Mouse (Mus musculus) embryonic fibroblast, embryonic 13.5 days (primary cell): Measurements from ENCODE around the gene Tbxa2r.

ENCODE experiments used
- CTCF ChIP-seq: IDR thresholded peaks from 2 replicates; pipeline ENCODE4 v1.5.1; 2011; ENCODE audit warnings: mild to moderate bottlenecking, control low read depth, low read length, moderate library complexity, borderline replicate concordance; ENCODE audit not compliant: insufficient read depth
- POLR2A ChIP-seq: IDR thresholded peaks from 2 replicates; pipeline ENCODE4 v1.6.1; 2011; ENCODE audit warnings: low read depth, mild to moderate bottlenecking, control low read depth, low read length, moderate library complexity

DNA sequence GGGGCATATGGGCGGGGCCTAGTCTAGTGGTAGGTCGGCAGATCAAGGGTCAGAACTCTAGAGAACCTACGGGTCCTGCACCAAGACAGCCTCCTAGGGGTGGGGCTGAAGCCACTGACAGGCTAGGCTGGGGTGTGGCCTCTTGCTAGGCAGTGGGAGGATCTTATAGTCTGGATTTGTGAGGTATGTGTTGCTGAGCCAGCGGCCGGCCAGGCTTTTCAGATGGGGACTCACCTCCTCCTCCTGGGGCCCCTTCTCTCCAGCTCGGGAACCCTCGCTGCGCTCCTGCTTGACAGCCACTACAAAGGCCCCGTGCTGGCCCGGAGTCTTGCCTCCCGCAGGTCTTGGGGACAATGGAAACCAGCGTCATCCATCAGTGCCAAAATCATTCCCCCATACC is 20.6 kb downstream of the Tbxa2r start:
- TF ChIP-seq CTCF (no peak), POLR2A (peak; percentile 64)
